Mouse (Mus musculus) embryonic facial prominence, embryonic 12.5 days (tissue): Measurements from ENCODE around the gene Tcl1. TPM values are rescaled to one million over a fixed set of nuclear protein-coding genes. Genes with fewer than 3 reads are reported as not detected.
A peak's percentile ranks its signal among the peaks of the same experiment; 100 is the strongest.

Experiments used
- ATAC-seq: fragments of 200-750 bp; cut with Nextera tagmentation; 2 replicates; pipeline ENCODE4 v1.8.0; 2017; ENCODE audit not compliant: insufficient number of reproducible peaks, insufficient read depth, low FRiP score, low TSS enrichment
- H3K27ac ChIP-seq: fragments of 300-500 bp; sonication (generic); 2 replicates; pipeline ENCODE4 v1.5.1; 2016; ENCODE audit warnings: mild to moderate bottlenecking
- H3K27me3 ChIP-seq: fragments of 300-500 bp; sonication (generic); 2 replicates; pipeline ENCODE4 v1.6.1; 2016; ENCODE audit warnings: mild to moderate bottlenecking, moderate library complexity
- H3K36me3 ChIP-seq: fragments of 300-500 bp; sonication (generic); 2 replicates; pipeline ENCODE4 v1.6.1; 2016; ENCODE audit warnings: mild to moderate bottlenecking
- H3K4me1 ChIP-seq: fragments of 300-500 bp; sonication (generic); 2 replicates; pipeline ENCODE4 v1.6.1; 2016
- H3K4me2 ChIP-seq: fragments of 300-500 bp; sonication (generic); replicated peaks from 2 replicates; pipeline ENCODE4 v1.6.1; 2016; ENCODE audit warnings: mild to moderate bottlenecking, moderate library complexity
- H3K4me3 ChIP-seq: fragments of 300-500 bp; sonication (generic); 2 replicates; pipeline ENCODE4 v1.5.1; 2016; ENCODE audit warnings: mild to moderate bottlenecking
- H3K9ac ChIP-seq: fragments of 300-500 bp; sonication (generic); 2 replicates; pipeline ENCODE4 v1.6.1; 2016; ENCODE audit warnings: mild to moderate bottlenecking, moderate library complexity
- H3K9me3 ChIP-seq: fragments of 300-500 bp; sonication (generic); 2 replicates; pipeline ENCODE4 v1.6.1; 2016; ENCODE audit warnings: mild to moderate bottlenecking, moderate library complexity
- WGBS: fragments of 180-500 bp; shearing (Covaris S2); methylation state at CpG from one replicate; pipeline ENCODE4 v1.1.7; 2016; 5-methylcytosine and 5-hydroxymethylcytosine counted together
- polyA plus RNA-seq: library from polyadenylated mRNA; unstranded; fragments of >200 nt; fragmentation: Nextera tagmentation; extraction: Ambion mirVana; gene quantifications from 2 replicates; pipeline ENCODE4 v1.2.1, GENCODE M21; 2016

The Tcl1 gene
- polyA plus RNA-seq, result not detected in 2 replicates

DNA sequence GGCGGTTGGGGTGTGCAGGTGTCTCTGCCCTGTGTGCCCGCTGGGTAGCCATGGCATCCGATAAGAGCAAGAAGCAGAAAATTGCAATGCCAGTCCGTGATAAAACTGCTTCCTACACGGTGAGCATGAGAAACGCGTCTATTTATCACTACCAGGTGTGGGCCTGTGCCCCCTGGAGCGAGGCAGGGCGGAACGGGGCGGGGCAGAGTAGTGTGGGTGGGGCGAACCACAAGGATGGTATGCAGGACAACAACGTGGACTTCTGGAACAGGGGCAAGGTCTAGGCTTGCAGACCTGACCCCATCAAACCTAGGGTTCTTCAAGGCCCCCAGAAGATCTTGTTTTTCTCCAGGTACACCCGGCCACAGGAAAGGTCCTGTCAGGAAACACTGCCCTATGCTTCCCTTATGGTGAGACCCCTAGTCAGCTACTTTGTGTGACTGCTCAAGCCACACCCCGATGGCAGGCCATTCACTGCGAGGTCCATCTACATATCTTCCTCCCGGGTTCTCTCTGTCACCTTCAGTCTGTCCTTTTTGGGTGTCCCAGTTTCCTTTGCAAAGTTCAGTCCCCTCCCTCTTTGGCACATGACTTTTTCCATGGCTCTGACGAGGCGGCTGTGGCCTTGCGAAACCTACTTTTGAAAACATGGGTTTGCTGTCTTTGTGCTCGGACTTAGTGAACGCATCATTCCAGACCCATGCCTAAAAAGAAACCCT lies at the start of gene Tcl1:
Gene Tcl1, minus strand, starts transcription at position 193 of the 719 bp plus-strand sequence.
- Histone ChIP-seq H3K9ac (no peak within 1 kb of the TSS), H3K27me3 (no peaks in the 10 kb centered on the region), H3K9me3 (no peaks in the 10 kb centered on the region), H3K36me3 (no peaks in the 10 kb centered on the region), H3K4me1 (no peaks in the 10 kb centered on the region), H3K4me3 (no peak within 1 kb of the TSS), H3K4me2 (no peak within 1 kb of the TSS), H3K27ac (no peak within 1 kb of the TSS)
- no peak for ATAC-seq
- WGBS, result 87% methylated on average over 22 of the region's 22 CpGs

DNA sequence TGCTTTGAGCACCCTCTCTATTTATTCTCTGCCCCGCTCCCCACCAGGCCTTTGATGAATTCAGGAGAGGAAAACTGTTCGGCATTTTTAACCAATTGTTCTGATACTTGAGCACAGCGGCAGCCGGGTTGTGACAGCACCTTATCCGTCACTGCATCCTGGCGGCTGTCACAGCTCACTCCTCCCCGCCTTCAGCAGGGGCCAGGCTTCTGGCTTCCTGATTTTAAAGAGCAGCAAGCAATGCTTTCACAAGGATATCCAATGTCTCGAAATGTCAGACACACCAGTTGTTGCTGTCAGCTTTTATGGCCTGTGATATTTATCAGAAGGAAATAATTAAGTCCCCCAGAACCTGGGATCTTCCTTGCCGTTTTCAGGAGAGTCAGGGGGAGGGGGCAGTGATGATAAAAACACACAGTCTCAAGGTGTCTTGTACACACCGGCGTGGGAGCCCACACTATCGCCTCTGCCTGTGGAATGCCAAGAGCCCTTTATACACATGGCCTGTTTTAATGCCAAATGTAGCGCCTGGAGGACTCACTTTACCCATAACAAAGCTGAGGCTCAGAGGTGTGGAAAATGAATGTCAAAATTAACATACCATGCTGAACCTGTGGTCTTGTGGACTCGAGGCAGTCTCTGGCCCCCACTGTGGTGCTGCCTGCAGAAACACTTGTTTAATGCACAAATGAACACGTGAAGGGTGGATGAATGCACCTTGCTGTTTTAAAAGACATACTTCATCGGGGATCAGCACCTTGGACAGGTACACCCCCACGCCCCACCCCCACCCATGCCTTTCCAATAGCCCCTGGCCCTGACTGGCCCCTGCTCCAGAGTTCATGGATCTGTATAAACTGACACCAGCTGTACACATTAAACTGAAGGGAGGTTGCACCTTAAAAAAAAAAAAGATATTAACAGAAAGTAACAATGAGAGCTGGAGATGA lies 48.7 kb upstream of the Tcl1 start:
- no peak overlapping the region for H3K27ac ChIP-seq
- H3K9ac ChIP-seq, result no peak overlapping the region
- no peak overlapping the region for H3K4me2 ChIP-seq
- no peak overlapping the region for H3K4me3 ChIP-seq
- H3K4me1 ChIP-seq, result no peaks in the 10 kb centered on the region
- no peak for ATAC-seq
- no peaks in the 10 kb centered on the region for H3K27me3 ChIP-seq
- WGBS, result 65% methylated on average over 17 of the region's 17 CpGs
- no peaks in the 10 kb centered on the region for H3K36me3 ChIP-seq
- no peaks in the 10 kb centered on the region for H3K9me3 ChIP-seq

DNA sequence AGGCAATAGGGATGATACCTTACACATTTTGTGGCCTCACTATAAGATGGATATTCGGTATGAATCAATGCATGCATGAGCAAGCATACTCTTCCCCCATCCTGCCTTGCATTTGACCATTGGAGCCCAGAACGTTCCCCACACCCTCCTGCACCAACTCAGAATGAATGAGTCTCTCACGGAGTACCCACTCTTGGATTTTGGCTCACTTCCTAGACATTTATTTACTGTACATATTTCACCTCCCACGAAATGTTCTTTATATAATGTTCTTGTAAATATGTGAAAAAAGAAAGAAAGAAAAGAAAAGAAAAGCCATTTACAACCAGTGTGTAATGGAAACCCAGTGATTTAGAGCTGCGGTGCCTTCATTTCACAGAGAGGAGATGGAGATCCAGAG lies 44.5 kb upstream of the Tcl1 start:
- no peak for ATAC-seq
- H3K4me3 ChIP-seq, result no peak overlapping the region
- H3K4me1 ChIP-seq, result no peaks in the 10 kb centered on the region
- H3K36me3 ChIP-seq, result no peaks in the 10 kb centered on the region
- no peak overlapping the region for H3K27ac ChIP-seq
- H3K4me2 ChIP-seq, result no peak overlapping the region
- H3K27me3 ChIP-seq, result no peaks in the 10 kb centered on the region
- H3K9ac ChIP-seq, result no peak overlapping the region
- 78% methylated on average over 5 of the region's 5 CpGs for WGBS
- H3K9me3 ChIP-seq, result no peaks in the 10 kb centered on the region

DNA sequence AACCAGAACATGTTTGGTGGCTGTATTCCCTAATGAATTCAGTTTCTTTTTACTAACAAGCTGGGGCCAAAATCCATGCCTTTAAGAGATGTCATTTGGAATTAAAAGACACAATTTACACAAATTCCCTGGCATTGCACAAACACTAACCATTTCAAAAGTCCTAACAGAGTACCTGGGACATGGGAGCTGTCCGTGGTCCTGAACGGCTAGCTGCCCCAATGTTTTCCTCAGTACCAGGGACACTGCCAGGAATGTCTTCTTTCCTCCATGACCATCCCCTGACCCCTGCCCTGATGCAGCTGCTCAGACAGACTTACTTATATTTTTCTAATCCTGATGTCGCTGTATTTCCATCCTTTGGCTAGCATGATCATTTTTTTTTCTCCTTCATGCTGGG lies 43.5 kb upstream of the Tcl1 start:
- no peak overlapping the region for H3K4me3 ChIP-seq
- H3K4me1 ChIP-seq, result no peaks in the 10 kb centered on the region
- no peaks in the 10 kb centered on the region for H3K9me3 ChIP-seq
- H3K27me3 ChIP-seq, result no peaks in the 10 kb centered on the region
- no peak for ATAC-seq
- H3K27ac ChIP-seq, result no peak overlapping the region
- H3K36me3 ChIP-seq, result no peaks in the 10 kb centered on the region
- 7% methylated on average over 3 of the region's 3 CpGs for WGBS
- H3K4me2 ChIP-seq, result no peak overlapping the region
- no peak overlapping the region for H3K9ac ChIP-seq

DNA sequence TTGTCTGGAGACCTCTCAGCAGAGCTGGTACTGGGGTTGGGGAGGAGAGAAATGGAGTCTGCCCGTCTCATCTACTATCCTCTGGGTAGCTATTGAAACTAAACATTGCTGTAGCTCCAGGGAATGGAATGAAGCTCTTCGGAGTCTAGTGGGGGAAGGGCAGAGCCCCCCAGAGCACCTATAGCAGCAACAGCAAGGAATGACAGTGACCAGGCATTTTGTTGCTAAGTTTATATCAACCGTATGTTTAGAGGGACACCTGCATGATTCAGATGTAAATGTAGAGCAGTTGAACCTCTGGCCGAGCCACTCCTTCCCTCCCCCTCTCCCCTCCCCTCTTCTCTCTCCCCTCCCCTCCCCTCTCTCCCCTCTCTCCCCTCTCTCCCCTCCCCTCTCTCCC lies 36.6 kb upstream of the Tcl1 start:
- 36% methylated on average over 4 of the region's 4 CpGs for WGBS
- Histone ChIP-seq H3K27ac (no peak overlapping the region), H3K4me1 (no peaks in the 10 kb centered on the region), H3K4me3 (no peak overlapping the region), H3K27me3 (no peaks in the 10 kb centered on the region), H3K9ac (no peak overlapping the region), H3K36me3 (no peaks in the 10 kb centered on the region), H3K9me3 (no peaks in the 10 kb centered on the region), H3K4me2 (no peak overlapping the region)
- ATAC-seq, result no peak

DNA sequence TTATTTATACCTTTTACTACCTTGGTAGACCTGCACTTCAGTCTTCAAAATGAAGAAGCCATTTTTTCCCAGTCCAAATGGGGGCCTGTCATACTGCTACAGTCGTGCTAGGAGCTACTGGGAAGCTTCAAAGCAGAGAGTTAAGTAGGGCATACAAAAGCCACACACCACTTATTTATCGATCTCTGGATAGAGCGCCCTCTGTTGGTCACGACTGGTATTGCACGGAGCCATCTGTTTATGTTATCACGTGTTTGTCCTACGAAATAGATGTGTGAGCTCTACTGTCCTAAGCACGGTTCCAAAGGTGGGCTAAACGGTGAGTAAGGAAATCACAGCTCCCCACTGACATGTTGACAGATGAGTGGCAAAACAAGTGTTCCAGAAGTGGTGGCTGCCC lies 36.2 kb upstream of the Tcl1 start:
- no peak overlapping the region for H3K27ac ChIP-seq
- no peak overlapping the region for H3K4me3 ChIP-seq
- H3K4me1 ChIP-seq, result no peaks in the 10 kb centered on the region
- 9% methylated on average over 9 of the region's 9 CpGs for whole genome bisulfite sequencing
- no peaks in the 10 kb centered on the region for H3K27me3 ChIP-seq
- no peaks in the 10 kb centered on the region for H3K36me3 ChIP-seq
- no peak overlapping the region for H3K4me2 ChIP-seq
- H3K9ac ChIP-seq, result no peak overlapping the region
- H3K9me3 ChIP-seq, result no peaks in the 10 kb centered on the region
- ATAC-seq, result no peak

DNA sequence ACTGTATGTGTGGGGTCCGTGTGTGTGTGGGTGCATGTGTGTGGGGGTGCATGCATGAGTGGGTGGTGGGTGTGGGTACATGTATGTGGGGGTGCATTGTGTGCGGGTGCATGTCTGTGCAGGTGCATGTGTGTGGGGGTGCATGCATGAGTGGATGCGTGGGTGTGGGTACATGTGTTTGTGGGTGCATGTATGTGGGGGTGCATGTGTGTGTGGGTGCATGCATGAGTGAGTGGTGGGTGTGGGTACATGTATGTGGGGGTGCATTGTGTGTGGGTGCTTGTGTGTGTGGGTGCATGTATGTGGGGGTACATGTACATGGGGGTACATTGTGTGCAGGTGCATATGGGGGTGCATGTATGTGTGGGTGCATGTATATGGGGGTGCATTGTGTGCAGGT lies 31.2 kb upstream of the Tcl1 start:
- no peak overlapping the region for H3K27ac ChIP-seq
- no peaks in the 10 kb centered on the region for H3K27me3 ChIP-seq
- no peak overlapping the region for H3K4me3 ChIP-seq
- no peaks in the 10 kb centered on the region for H3K9me3 ChIP-seq
- 93% methylated on average over 3 of the region's 3 CpGs for WGBS
- H3K36me3 ChIP-seq, result no peaks in the 10 kb centered on the region
- H3K4me2 ChIP-seq, result no peak overlapping the region
- 0 out of 2 replicates have a peak, but pooled peaks have one; percentile 19 for ATAC-seq
- H3K4me1 ChIP-seq, result peaks cover 6% of the 10 kb centered on the region
- H3K9ac ChIP-seq, result no peak overlapping the region

DNA sequence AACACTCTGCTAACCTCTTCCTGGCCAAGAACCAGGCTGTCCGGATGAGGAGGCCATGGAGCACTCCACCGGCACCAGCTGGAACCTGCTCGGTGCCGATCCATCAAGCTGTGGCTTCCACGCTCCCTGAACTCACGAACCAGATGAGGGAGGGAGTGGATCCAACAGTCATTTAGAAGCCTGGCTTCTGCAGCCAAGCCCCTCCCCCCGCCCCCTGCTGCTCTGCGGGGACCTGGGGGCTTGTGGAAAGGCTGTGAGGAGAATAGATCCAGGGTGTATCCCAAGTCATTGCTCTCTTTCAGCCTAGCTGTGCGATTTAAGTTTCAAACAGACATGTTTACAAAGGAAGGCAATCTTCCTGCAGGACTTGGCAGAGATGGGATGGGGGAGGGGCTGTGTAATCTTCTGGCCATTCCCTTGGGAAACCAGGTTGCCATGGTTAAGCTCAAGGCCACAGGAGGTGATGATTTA lies 26.2 kb upstream of the Tcl1 start:
- WGBS, result 10% methylated on average over 9 of the region's 9 CpGs
- Histone ChIP-seq H3K9me3 (no peaks in the 10 kb centered on the region), H3K27ac (no peak overlapping the region), H3K36me3 (no peaks in the 10 kb centered on the region), H3K9ac (no peak overlapping the region), H3K27me3 (no peaks in the 10 kb centered on the region), H3K4me2 (peak overlapping the region; percentile 31), H3K4me3 (no peak overlapping the region), H3K4me1 (peaks cover 10% of the 10 kb centered on the region)
- ATAC-seq, result no peak; the same call in 1 of the 2 replicates

DNA sequence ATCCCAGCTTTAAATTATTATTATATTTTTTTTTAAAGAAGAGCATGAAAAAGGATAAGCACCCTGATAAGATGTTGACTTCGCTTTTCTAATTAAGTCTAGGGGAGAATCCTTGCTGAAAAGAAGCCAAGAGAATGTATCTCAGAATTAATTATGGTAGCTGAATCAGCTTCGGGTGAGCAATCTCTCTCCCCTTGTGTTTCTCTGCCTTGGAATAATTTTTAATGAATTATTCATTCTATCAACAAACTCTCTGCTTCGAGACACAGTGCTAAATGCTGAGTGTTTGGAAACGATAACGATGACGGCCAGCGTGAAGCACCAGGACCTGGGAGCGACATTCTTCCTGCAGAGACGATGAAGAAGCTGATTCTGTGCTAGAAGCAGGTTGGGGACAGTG lies 16.5 kb upstream of the Tcl1 start:
- ATAC-seq, result no peak
- H3K27me3 ChIP-seq, result no peaks in the 10 kb centered on the region
- no peak overlapping the region for H3K27ac ChIP-seq
- no peaks in the 10 kb centered on the region for H3K4me1 ChIP-seq
- H3K9me3 ChIP-seq, result no peaks in the 10 kb centered on the region
- 85% methylated on average over 9 of the region's 9 CpGs for WGBS
- H3K9ac ChIP-seq, result no peak overlapping the region
- no peaks in the 10 kb centered on the region for H3K36me3 ChIP-seq
- H3K4me3 ChIP-seq, result no peak overlapping the region
- H3K4me2 ChIP-seq, result no peak overlapping the region

DNA sequence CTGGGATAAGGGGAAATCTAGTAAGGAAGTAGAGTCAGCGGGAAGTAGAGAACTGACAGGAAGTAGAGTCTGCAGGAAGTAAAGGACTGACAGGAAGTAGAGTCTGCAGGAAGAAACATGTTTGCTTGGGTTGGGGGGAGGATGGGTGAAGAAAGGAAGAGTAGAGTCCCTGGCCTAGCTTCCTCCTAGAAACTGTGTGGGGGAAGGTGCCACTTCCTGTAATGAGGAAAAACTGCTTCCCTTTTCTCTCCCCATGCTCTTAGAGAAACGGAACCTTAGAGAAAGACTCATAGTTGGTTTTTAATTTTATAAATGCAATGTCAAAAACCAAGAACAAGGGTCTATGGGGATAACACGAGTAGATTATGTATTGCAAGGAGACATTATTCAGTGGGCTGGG lies 12.5 kb upstream of the Tcl1 start:
- Histone ChIP-seq H3K27me3 (no peaks in the 10 kb centered on the region), H3K36me3 (no peaks in the 10 kb centered on the region), H3K27ac (no peak overlapping the region), H3K4me2 (no peak overlapping the region), H3K9ac (no peak overlapping the region), H3K4me3 (no peak overlapping the region), H3K4me1 (no peaks in the 10 kb centered on the region), H3K9me3 (no peaks in the 10 kb centered on the region)
- no peak for ATAC-seq
- 74% methylated on average over 3 of the region's 3 CpGs for WGBS

DNA sequence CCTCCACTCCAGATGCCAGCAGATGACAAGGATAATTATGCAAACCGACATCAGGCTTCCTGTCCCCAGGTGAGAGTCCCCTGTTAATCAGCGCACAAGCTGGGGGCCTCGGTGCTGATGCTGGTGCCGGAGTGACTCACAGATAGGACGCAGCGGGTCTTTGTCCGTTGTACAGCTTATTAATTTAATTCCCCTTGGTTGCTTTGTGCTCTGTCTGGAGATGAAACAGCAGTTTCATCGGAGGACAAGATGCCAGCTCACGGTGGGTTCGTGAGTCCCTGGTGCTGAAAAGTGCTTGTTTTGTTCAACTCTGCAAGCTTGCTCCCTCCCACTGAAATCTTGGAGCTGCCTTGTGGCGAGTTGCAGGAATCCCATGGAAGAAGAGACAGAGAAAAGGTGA lies 11.8 kb upstream of the Tcl1 start:
- Histone ChIP-seq H3K9me3 (no peaks in the 10 kb centered on the region), H3K36me3 (no peaks in the 10 kb centered on the region), H3K27ac (no peak overlapping the region), H3K27me3 (no peaks in the 10 kb centered on the region), H3K4me3 (no peak overlapping the region), H3K9ac (no peak overlapping the region), H3K4me1 (no peaks in the 10 kb centered on the region), H3K4me2 (no peak overlapping the region)
- no peak for ATAC-seq
- WGBS, result 61% methylated on average over 11 of the region's 11 CpGs
